ENCODE assay signal across 8 mouse cellular contexts in genomic region chr11:74637486-74637885, GRCm38 (mm10). TPM values are rescaled to one million over a fixed set of nuclear protein-coding genes. Genes with fewer than 3 reads are reported as not detected.
DNase-seq lines count a peak whose midpoint lies in the region; ATAC-seq and TF ChIP-seq lines count a peak whose summit lies in the region.

No protein-coding gene starts in this region.

- peak overlapping the region; percentile 78 for H3K4me3 ChIP-seq in testis, adult 2 months (ENCODE audit: control insufficient read depth, low read depth, low read length)
- H3K4me3 ChIP-seq in liver, embryonic 13.5 days (replicated peaks) = peak overlapping the region; percentile 65
- H3K4me3 ChIP-seq in stomach, postnatal 0 days (ENCODE audit: low read depth, low read length) = peak overlapping the region; percentile 79

- no peak for TF ChIP-seq CTCF in testis, adult 2 months (IDR thresholded peaks at IDR 0.05; ENCODE audit: control insufficient read depth, insufficient read depth, insufficient replicate concordance, low read depth, low read length)
- TF ChIP-seq CTCF in stomach, postnatal 0 days (IDR thresholded peaks at IDR 0.05; ENCODE audit: low read depth) = no peak

- H3K4me1 ChIP-seq in testis, adult 2 months (ENCODE audit: control insufficient read depth, insufficient read depth, low read length) = peaks cover 2% of the 10 kb centered on the region
- peaks cover 25% of the 10 kb centered on the region for H3K4me1 ChIP-seq in liver, embryonic 13.5 days (replicated peaks)
- peaks cover 6% of the 10 kb centered on the region for H3K4me1 ChIP-seq in stomach, postnatal 0 days (replicated peaks; ENCODE audit: control insufficient read depth, insufficient read depth)

- H3K4me2 ChIP-seq in liver, embryonic 13.5 days = peak overlapping the region; percentile 80
- peak overlapping the region; percentile 86 for H3K4me2 ChIP-seq in stomach, postnatal 0 days (replicated peaks; ENCODE audit: low read depth)

- 32% methylated on average over 8 of the region's 8 CpGs for WGBS in liver, embryonic 13.5 days (ENCODE audit: insufficient replicate concordance)
- 17% methylated on average over 8 of the region's 8 CpGs for WGBS in stomach, postnatal 0 days

- no peak for DNase-seq in frontal cortex, postnatal 36 days (ENCODE audit: low spot score in 2 of 2)
- no peak for DNase-seq in testis, postnatal 10 days (ENCODE audit: low spot score)
- DNase-seq in liver, embryonic 13.5 days = no peak
- DNase-seq in stomach, postnatal 0 days (ENCODE audit: low spot score) = no peak
- DNase-seq in urinary bladder, postnatal 25 days (ENCODE audit: low spot score) = no peak
- no peak for DNase-seq in spleen, postnatal 4 days (ENCODE audit: low spot score in 2 of 2)

- H3K27ac ChIP-seq in testis, adult 2 months (ENCODE audit: control insufficient read depth, insufficient read depth, low read depth, low read length) = no peak overlapping the region
- no peak overlapping the region for H3K27ac ChIP-seq in liver, embryonic 13.5 days
- H3K27ac ChIP-seq in stomach, postnatal 0 days (replicated peaks) = peak overlapping the region; percentile 97

- H3K27me3 ChIP-seq in testis, adult 2 months (ENCODE audit: control insufficient read depth, insufficient read depth, low read length) = no peaks in the 10 kb centered on the region
- H3K27me3 ChIP-seq in liver, embryonic 13.5 days = peaks cover 72% of the 10 kb centered on the region
- H3K27me3 ChIP-seq in stomach, postnatal 0 days (ENCODE audit: control insufficient read depth, insufficient read depth, low read length) = no peaks in the 10 kb centered on the region

- ATAC-seq in frontal cortex, adult (ENCODE audit: low TSS enrichment) = 0 out of 2 replicates have a peak, but pooled peaks have one; percentile 10
- no peak for ATAC-seq in liver, embryonic 13.5 days (ENCODE audit: low read depth)
- no peak for ATAC-seq in stomach, postnatal 0 days (ENCODE audit: low FRiP score, low TSS enrichment)

- TF ChIP-seq EP300 in stomach, postnatal 0 days (optimal IDR thresholded peaks at IDR 0.05) = no peak

- H3K9ac ChIP-seq in liver, embryonic 13.5 days = peak overlapping the region; percentile 65; the same call in 1 of the 2 replicates
- H3K9ac ChIP-seq in stomach, postnatal 0 days (ENCODE audit: low read length) = peak overlapping the region; percentile 81

- TF ChIP-seq POLR2A in testis, adult 2 months (IDR thresholded peaks at IDR 0.05; ENCODE audit: control insufficient read depth, low read depth, low read length) = no peak

- no peaks in the 10 kb centered on the region for H3K9me3 ChIP-seq in liver, embryonic 13.5 days (replicated peaks)
- H3K9me3 ChIP-seq in stomach, postnatal 0 days (ENCODE audit: control insufficient read depth, low read length) = no peaks in the 10 kb centered on the region

- H3K36me3 ChIP-seq in testis, adult 2 months (ENCODE audit: control insufficient read depth, insufficient read depth, low read length) = no peaks in the 10 kb centered on the region
- H3K36me3 ChIP-seq in liver, embryonic 13.5 days = peaks cover 50% of the 10 kb centered on the region
- H3K36me3 ChIP-seq in stomach, postnatal 0 days (ENCODE audit: control insufficient read depth, insufficient read depth, low read length) = no peaks in the 10 kb centered on the region

RNA-seq across cellular contexts. Expression of gene Cluh, which starts 11.8 kb away (rescaled TPM):
- polyA plus RNA-seq in testis, adult 2 months (2012; rRNA removed) = 37.1 and 40.6 TPM in 2 replicates
- polyA plus RNA-seq in liver, embryonic 13.5 days (2015; fragmentation: Nextera tagmentation; extraction: Ambion mirVana) = 24.6 and 32.2 TPM in 2 replicates
- polyA plus RNA-seq in stomach, postnatal 0 days (2015; fragmentation: Nextera tagmentation; extraction: Ambion mirVana) = 17.8 and 19.9 TPM in 2 replicates

RNA-seq across cellular contexts. Expression of gene Ccdc92b, which starts 18.1 kb away (rescaled TPM):
- 0.79 and 0.82 TPM in 2 replicates for polyA plus RNA-seq in testis, adult 2 months (2012; rRNA removed)
- polyA plus RNA-seq in liver, embryonic 13.5 days (2015; fragmentation: Nextera tagmentation; extraction: Ambion mirVana) = 7.6 and 8.3 TPM in 2 replicates
- 0.55 and 0.62 TPM in 2 replicates for polyA plus RNA-seq in stomach, postnatal 0 days (2015; fragmentation: Nextera tagmentation; extraction: Ambion mirVana)

RNA-seq across cellular contexts. Expression of gene Rap1gap2, which starts 26.8 kb away (rescaled TPM):
- 3.4 and 5.0 TPM in 2 replicates for polyA plus RNA-seq in testis, adult 2 months (2012; rRNA removed)
- 0.77 and 0.82 TPM in 2 replicates for polyA plus RNA-seq in liver, embryonic 13.5 days (2015; fragmentation: Nextera tagmentation; extraction: Ambion mirVana)
- polyA plus RNA-seq in stomach, postnatal 0 days (2015; fragmentation: Nextera tagmentation; extraction: Ambion mirVana) = 7.6 and 8.2 TPM in 2 replicates
